Mouse (Mus musculus) stomach, postnatal 0 days (tissue): ENCODE results near the gene Rtbdn.

ENCODE experiments used
- CTCF ChIP-seq: IDR thresholded peaks from 2 replicates; pipeline ENCODE4 v1.5.1; 2016; ENCODE audit warnings: antibody characterized with exemption, low read depth, mild to moderate bottlenecking, moderate library complexity
- EP300 ChIP-seq: optimal IDR thresholded peaks from 2 replicates; pipeline ENCODE3; 2016; ENCODE audit warnings: antibody characterized with exemption

GRCm38 (mm10) chr8:84969241-84970134 lies 22.7 kb downstream of the Rtbdn start, which contains the start of the genes Gm49661, Prdx2 and Rnaseh2a:
- TF ChIP-seq CTCF: no peak
- TF ChIP-seq EP300: no peak
